Mouse (Mus musculus) adrenal gland, adult 18-20 months (tissue): ENCODE data around the gene Rs1. TPM values are rescaled to one million over a fixed set of nuclear protein-coding genes. Genes with fewer than 3 reads are reported as not detected.
"Not testable (repeated sequence)": the region's sequence is repeated elsewhere in the genome, so short reads cannot be mapped to it uniquely, and the experiment has no call there.

Source experiments
- DNase-seq, 2 experiments: peaks; one replicate each; pipeline ENCODE4 v3.0.0; 2021 to 2022; ENCODE audit warnings: low spot score in 2 of 2
- long read RNA-seq, 2 experiments: library from polyadenylated mRNA; stranded (forward); transcript quantifications; one replicate each; pipeline ENCODE4 v2.0.0; 2021
- total RNA-seq, 2 experiments: library from RNA; stranded (reverse); gene quantifications; 1 replicate in 1 of 2; 2 replicates in 1 of 2; pipeline ENCODE4 v1.2.3; 2021

The Rs1 gene
- total RNA-seq, result not detected
- long read RNA-seq, experiment 1, result 0 reads
- long read RNA-seq, experiment 2, result 0 reads

GRCm38 (mm10) chrX:160767713-160768112 is at the start of gene Rs1:
TSS of gene Rs1 (plus strand) at chrX:160768013.
- DNase-seq, result no peak

- no peak for DNase-seq
Measured at GRCm38 (mm10) chrX:160735650-160736049, 32.2 kb upstream of the Rs1 start, which contains the start of gene Ppef1. TSS of gene Ppef1 (minus strand) at chrX:160735765.

- DNase-seq, result no peak
Measured at GRCm38 (mm10) chrX:160745399-160745798, 22.4 kb upstream of the Rs1 start.

- DNase-seq, result no peak
Measured at GRCm38 (mm10) chrX:160748653-160749052, 19.2 kb upstream of the Rs1 start.

GRCm38 (mm10) chrX:160750808-160751207 is 17.0 kb upstream of the Rs1 start:
- DNase-seq, result no peak

GRCm38 (mm10) chrX:160765389-160766232 is 2.2 kb upstream of the Rs1 start:
- DNase-seq, result peak; percentile 93 to 97

- no peak for DNase-seq
Measured at GRCm38 (mm10) chrX:160766233-160766616, 1.6 kb upstream of the Rs1 start.

- not testable (repeated sequence) for DNase-seq
Measured at GRCm38 (mm10) chrX:160769622-160770021, 1.8 kb downstream of the Rs1 start.

GRCm38 (mm10) chrX:160773033-160773432 is 5.2 kb downstream of the Rs1 start:
- DNase-seq, result no peak

GRCm38 (mm10) chrX:160782276-160782675 is 14.5 kb downstream of the Rs1 start:
- no peak for DNase-seq

- no peak for DNase-seq
Measured at GRCm38 (mm10) chrX:160794920-160795319, 27.1 kb downstream of the Rs1 start.

- DNase-seq, result peak in 1 of 2 experiments; percentile 17
Measured at GRCm38 (mm10) chrX:160804409-160805150, 36.8 kb downstream of the Rs1 start.

- no peak for DNase-seq
Measured at GRCm38 (mm10) chrX:160808226-160808625, 40.4 kb downstream of the Rs1 start.

Other genes starting within 250 kb of the Rs1 start
- not detected for gene Ppef1, start 32.2 kb upstream of the Rs1 start, total RNA-seq
- gene Gja6, start 139.0 kb downstream of the Rs1 start, total RNA-seq, result under 1 TPM; 0.22 to 0.23 TPM
- 10 to 100 TPM in 1 of 2 experiments, 1 to 10 TPM in 1; 7.5 to 20.3 TPM for gene Cdkl5, start 226.7 kb downstream of the Rs1 start, total RNA-seq